Mouse (Mus musculus) CH12.LX (cell line): ENCODE measurements around the gene Lrrc4. TPM values are rescaled to one million over a fixed set of nuclear protein-coding genes. Genes with fewer than 3 reads are reported as not detected.

Source experiments
- DNase-seq: peaks from one replicate; pipeline ENCODE4 v3.0.0-alpha.2; 2013; ENCODE audit errors: extremely low read depth
- H3K27ac ChIP-seq: 2 replicates; pipeline ENCODE4 v1.5.1; 2012; ENCODE audit warnings: low read depth, mild to moderate bottlenecking, control low read depth, moderate library complexity; ENCODE audit not compliant: insufficient read depth
- H3K27me3 ChIP-seq: replicated peaks from 2 replicates; pipeline ENCODE3; 2012; ENCODE audit warnings: inconsistent platforms
- H3K36me3 ChIP-seq, 2 experiments: replicated peaks in 1 of 2; 2 replicates each; pipeline versions ENCODE3 to v1.6.1; 2012; ENCODE audit warnings: inconsistent platforms in 1 of 2, low read length in 1 of 2, mild to moderate bottlenecking in 1 of 2, mixed read lengths in 1 of 2, moderate library complexity in 1 of 2; ENCODE audit not compliant: control insufficient read depth in 1 of 2, insufficient read depth in 1 of 2
- H3K4me1 ChIP-seq, 2 experiments: 2 replicates each; pipeline ENCODE4 v1.6.1; 2012; ENCODE audit warnings: inconsistent platforms in 1 of 2, moderate library complexity in 1 of 2; ENCODE audit not compliant: insufficient read depth in 2 of 2, control insufficient read depth in 1 of 2
- H3K4me2 ChIP-seq: 2 replicates; pipeline ENCODE4 v1.6.1; 2012; ENCODE audit warnings: low read depth, mild to moderate bottlenecking, control low read depth; ENCODE audit not compliant: poor library complexity, insufficient read depth, severe bottlenecking
- H3K4me3 ChIP-seq, 3 experiments: fragments of 150-350 bp in 1 of 3; sonication (generic) in 1 of 3; replicated peaks in 1 of 3; 2 replicates each; pipeline versions ENCODE3 to v1.5.1; 2011 to 2012; ENCODE audit warnings: low read depth in 2 of 3, low read length in 2 of 3, mild to moderate bottlenecking in 2 of 3, moderate library complexity in 2 of 3, control low read depth in 1 of 3, improper control_type of control experiment in 1 of 3, inconsistent platforms in 1 of 3, mixed read lengths in 1 of 3; ENCODE audit not compliant: poor library complexity in 1 of 3
- H3K79me2 ChIP-seq: replicated peaks from 2 replicates; pipeline ENCODE4 v1.6.1; 2012; ENCODE audit warnings: mild to moderate bottlenecking, moderate library complexity; ENCODE audit not compliant: control insufficient read depth, poor library complexity, insufficient read depth, severe bottlenecking; ENCODE audit errors: extremely low read depth
- H3K9ac ChIP-seq: 2 replicates; pipeline ENCODE4 v1.6.1; 2012; ENCODE audit warnings: low read depth, mild to moderate bottlenecking, control low read depth, moderate library complexity; ENCODE audit not compliant: insufficient read depth
- H3K9me3 ChIP-seq: replicated peaks from 2 replicates; pipeline ENCODE3; 2012; ENCODE audit warnings: low read length, inconsistent platforms, mixed read lengths
- BHLHE40 ChIP-seq: IDR thresholded peaks from 2 replicates; pipeline ENCODE4 v1.6.1; 2011; ENCODE audit warnings: mild to moderate bottlenecking, low read depth, low read length, improper control_type of control experiment
- CHD2 ChIP-seq: IDR thresholded peaks from 2 replicates; pipeline ENCODE4 v1.6.1; 2011; ENCODE audit warnings: low read length, improper control_type of control experiment
- CTCF ChIP-seq, 2 experiments: IDR thresholded peaks in 1 of 2; conservative IDR thresholded peaks in 1 of 2; 2 replicates each; pipeline ENCODE4 v1.5.1; 2011 to 2012; ENCODE audit warnings: low read depth in 2 of 2, low read length in 2 of 2, improper control_type of control experiment in 1 of 2, inconsistent platforms in 1 of 2, mild to moderate bottlenecking in 1 of 2, moderate library complexity in 1 of 2
- EP300 ChIP-seq: IDR thresholded peaks from 2 replicates; pipeline ENCODE4 v1.6.1; 2011; ENCODE audit warnings: low read length, improper control_type of control experiment
- GABPA ChIP-seq: IDR thresholded peaks from 2 replicates; pipeline ENCODE4 v1.6.1; 2012; ENCODE audit warnings: low read depth, low read length, improper control_type of control experiment, inconsistent platforms; ENCODE audit not compliant: insufficient replicate concordance
- HCFC1 ChIP-seq: IDR thresholded peaks from 2 replicates; pipeline ENCODE4 v1.6.1; 2012; ENCODE audit warnings: low read depth, mild to moderate bottlenecking, inconsistent platforms, low read length, improper control_type of control experiment
- JUN ChIP-seq: IDR thresholded peaks from 2 replicates; pipeline ENCODE4 v1.6.1; 2011; ENCODE audit warnings: low read depth, mild to moderate bottlenecking, low read length, improper control_type of control experiment, moderate library complexity; ENCODE audit not compliant: insufficient read depth
- JUND ChIP-seq: conservative IDR thresholded peaks from 2 replicates; pipeline ENCODE4 v1.6.1; 2011; ENCODE audit warnings: low read depth, low read length, improper control_type of control experiment
- KAT2A ChIP-seq: IDR thresholded peaks from 2 replicates; pipeline ENCODE4 v1.6.1; 2012; ENCODE audit warnings: low read length, improper control_type of control experiment, inconsistent platforms; ENCODE audit not compliant: insufficient replicate concordance
- MAFK ChIP-seq: IDR thresholded peaks from 2 replicates; pipeline ENCODE4 v1.6.1; 2011; ENCODE audit warnings: low read length, improper control_type of control experiment; ENCODE audit not compliant: insufficient replicate concordance
- MAX ChIP-seq: IDR thresholded peaks from 2 replicates; pipeline ENCODE4 v1.6.1; 2011; ENCODE audit warnings: low read length, improper control_type of control experiment
- NELFE ChIP-seq: IDR thresholded peaks from 2 replicates; pipeline ENCODE4 v1.6.1; 2011; ENCODE audit warnings: low read depth, low read length, improper control_type of control experiment
- PAX5 ChIP-seq: IDR thresholded peaks from 2 replicates; pipeline ENCODE4 v1.6.1; 2012; ENCODE audit warnings: low read length, inconsistent platforms, mixed read lengths
- RAD21 ChIP-seq: IDR thresholded peaks from 2 replicates; pipeline ENCODE4 v1.6.1; 2011; ENCODE audit warnings: low read depth, mild to moderate bottlenecking, low read length, improper control_type of control experiment, moderate library complexity
- RCOR1 ChIP-seq: conservative IDR thresholded peaks from 2 replicates; pipeline ENCODE4 v1.6.1; 2012; ENCODE audit warnings: low read depth, mild to moderate bottlenecking, inconsistent platforms, low read length, improper control_type of control experiment
- SIN3A ChIP-seq: IDR thresholded peaks from 2 replicates; pipeline ENCODE4 v1.6.1; 2012; ENCODE audit warnings: low read length, improper control_type of control experiment, inconsistent platforms
- SMC3 ChIP-seq: IDR thresholded peaks from 2 replicates; pipeline ENCODE4 v1.6.1; 2011; ENCODE audit warnings: low read depth, low read length, improper control_type of control experiment
- TBP ChIP-seq: conservative IDR thresholded peaks from 2 replicates; pipeline ENCODE4 v1.6.1; 2011; ENCODE audit warnings: low read depth, low read length, improper control_type of control experiment
- TCF12 ChIP-seq: IDR thresholded peaks from 2 replicates; pipeline ENCODE4 v1.6.1; 2014; ENCODE audit warnings: low read depth, mild to moderate bottlenecking, inconsistent platforms, low read length, improper control_type of control experiment
- USF1 ChIP-seq: IDR thresholded peaks from 2 replicates; pipeline ENCODE4 v1.6.1; 2014; ENCODE audit warnings: low read depth, mild to moderate bottlenecking, inconsistent platforms, low read length, improper control_type of control experiment
- ZNF384 ChIP-seq: IDR thresholded peaks from 2 replicates; pipeline ENCODE4 v1.6.1; 2012; ENCODE audit warnings: low read depth, low read length, improper control_type of control experiment, inconsistent platforms
- dilution Hi-C: fragments of 300-500 bp; cut with MboI; formaldehyde crosslinking; loops from 2 replicates; pipeline ENCODE4 v1.14.3; 2020; ENCODE audit warnings: low sequenced_read_pairs; ENCODE audit not compliant: extremely low pct_unique_long_range_greater_than_20kb, extremely low pct_ligation_motif_present
- in situ Hi-C: fragments of 300-500 bp; cut with MboI; formaldehyde crosslinking; loops from 3 replicates; pipeline ENCODE4 v1.14.3; 2019; ENCODE audit warnings: low sequenced_read_pairs, low pct_ligation_motif_present, low pct_unique_long_range_greater_than_20kb, mixed read lengths
- polyA plus RNA-seq: library from polyadenylated mRNA; unstranded; fragments of >175 nt; gene quantifications from 2 replicates; pipeline ENCODE4 v1.2.1, GENCODE M21; 2012; ENCODE audit warnings: low read depth; ENCODE audit not compliant: insufficient read length
- total RNA-seq, 2 experiments: library from RNA; depleted of rRNA; stranded (reverse); fragments of 300-350 nt in 1 of 2; fragments of >200 nt in 1 of 2; gene quantifications; 2 replicates each; pipeline ENCODE4 v1.2.3; 2012 to 2014

The Lrrc4 gene
- total and polyA plus RNA-seq, 3 experiments = 0.09 to 0.55 TPM; not detected in 1

GRCm38 (mm10) chr6:28680537-28680936, 151.0 kb downstream of the Lrrc4 start:
- H3K9me3 ChIP-seq = no peaks in the 10 kb centered on the region
- H3K9ac ChIP-seq = no peak overlapping the region
- H3K4me3 ChIP-seq = no peak overlapping the region
- H3K79me2 ChIP-seq = peaks cover 4% of the 10 kb centered on the region
- H3K4me2 ChIP-seq = no peak overlapping the region
- dilution Hi-C loops = no loop called here
- H3K36me3 ChIP-seq = peaks cover 10 to 63% of the 10 kb centered on the region in 2 experiments
- no peaks in the 10 kb centered on the region for H3K27me3 ChIP-seq
- in situ Hi-C loops = no loop called here
- TF ChIP-seq SMC3 (no peak), CHD2 (no peak), GABPA (no peak), BHLHE40 (no peak), CTCF (conservative IDR thresholded peaks at IDR 0.05 in 1 of 2, IDR thresholded peaks at IDR 0.05 in 1 of 2; ENCODE audit: low read depth in 2 of 2, low read length in 2 of 2) (no peak), JUN (no peak)
- TF ChIP-seq, all 38 proteins: peak for 0
- H3K27ac ChIP-seq = no peak overlapping the region
- no peak for DNase-seq
- H3K4me1 ChIP-seq = no peaks in the 10 kb centered on the region

DNA sequence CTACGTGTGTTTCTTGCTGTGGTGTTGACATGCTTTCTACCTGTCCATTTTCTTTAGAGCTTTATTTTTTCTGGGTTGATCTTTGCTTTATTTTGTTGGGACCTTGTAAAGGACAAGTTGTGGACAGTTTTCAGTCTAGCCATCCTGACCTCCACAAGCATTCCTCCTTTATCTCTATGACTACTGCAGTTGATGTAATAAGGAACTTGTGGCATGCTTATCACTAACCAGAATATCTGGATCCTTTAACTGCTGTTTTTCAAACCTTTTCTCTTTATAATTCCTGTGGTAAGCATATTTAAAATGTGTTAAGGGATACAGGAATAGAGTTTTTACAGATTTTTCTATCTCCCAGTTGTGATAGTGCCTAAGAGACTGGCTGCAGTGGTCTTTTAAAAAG, 152.7 kb downstream of the Lrrc4 start:
- dilution Hi-C loops = no loop called here
- in situ Hi-C loops = no loop called here
- Histone ChIP-seq H3K9me3 (no peaks in the 10 kb centered on the region), H3K79me2 (peaks cover 4% of the 10 kb centered on the region)
- TF ChIP-seq CHD2 (no peak), NELFE (no peak), SIN3A (no peak), TBP (no peak), USF1 (no peak), JUND (no peak), MAX (no peak), RCOR1 (no peak), ZNF384 (no peak), KAT2A (no peak), MAFK (no peak), PAX5 (no peak), GABPA (no peak), RAD21 (no peak), TCF12 (no peak), HCFC1 (no peak), EP300 (no peak), CTCF (conservative IDR thresholded peaks at IDR 0.05 in 1 of 2, IDR thresholded peaks at IDR 0.05 in 1 of 2; ENCODE audit: low read depth in 2 of 2, low read length in 2 of 2) (no peak)
- TF ChIP-seq, all 38 proteins: peak for 0
- DNase-seq = no peak
- Histone ChIP-seq H3K27me3 (no peaks in the 10 kb centered on the region), H3K4me2 (no peak overlapping the region), H3K4me1 (no peaks in the 10 kb centered on the region), H3K4me3 (no peak overlapping the region), H3K36me3 (peaks cover 10 to 65% of the 10 kb centered on the region in 2 experiments), H3K9ac (no peak overlapping the region), H3K27ac (no peak overlapping the region)
